Mouse (Mus musculus): ENCODE results near the gene Frmd5.

DNA sequence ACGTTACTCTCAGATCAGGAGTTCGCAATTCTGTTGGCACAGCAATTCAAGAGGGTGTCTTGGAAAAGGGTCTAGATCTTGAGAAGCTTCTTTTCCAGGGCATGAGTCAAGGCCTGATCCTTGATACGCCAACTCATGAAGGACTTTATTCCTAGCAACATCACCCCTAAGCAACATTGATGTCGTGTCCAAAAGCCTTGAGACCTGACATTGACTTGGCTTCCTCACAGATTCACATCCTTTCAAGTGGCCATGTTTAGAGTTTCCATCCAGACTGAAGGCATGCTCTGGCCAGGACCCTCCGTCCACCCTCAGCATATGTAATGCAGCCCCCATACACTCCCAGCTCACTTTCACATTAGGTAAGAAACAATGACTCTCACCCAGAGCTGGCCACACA lies 45.0 kb downstream of the Frmd5 start:
- no peak for TF ChIP-seq POLR2A (IDR thresholded peaks at IDR 0.05; ENCODE audit: low read depth, low read length)
- TF ChIP-seq CTCF (IDR thresholded peaks at IDR 0.05; ENCODE audit: extremely low read depth, insufficient read depth, insufficient read length, insufficient replicate concordance) = no peak

All from spleen, adult 2 months (tissue).